Comparison of ENCODE assay signal across 19 mouse cellular contexts in the genomic region with DNA sequence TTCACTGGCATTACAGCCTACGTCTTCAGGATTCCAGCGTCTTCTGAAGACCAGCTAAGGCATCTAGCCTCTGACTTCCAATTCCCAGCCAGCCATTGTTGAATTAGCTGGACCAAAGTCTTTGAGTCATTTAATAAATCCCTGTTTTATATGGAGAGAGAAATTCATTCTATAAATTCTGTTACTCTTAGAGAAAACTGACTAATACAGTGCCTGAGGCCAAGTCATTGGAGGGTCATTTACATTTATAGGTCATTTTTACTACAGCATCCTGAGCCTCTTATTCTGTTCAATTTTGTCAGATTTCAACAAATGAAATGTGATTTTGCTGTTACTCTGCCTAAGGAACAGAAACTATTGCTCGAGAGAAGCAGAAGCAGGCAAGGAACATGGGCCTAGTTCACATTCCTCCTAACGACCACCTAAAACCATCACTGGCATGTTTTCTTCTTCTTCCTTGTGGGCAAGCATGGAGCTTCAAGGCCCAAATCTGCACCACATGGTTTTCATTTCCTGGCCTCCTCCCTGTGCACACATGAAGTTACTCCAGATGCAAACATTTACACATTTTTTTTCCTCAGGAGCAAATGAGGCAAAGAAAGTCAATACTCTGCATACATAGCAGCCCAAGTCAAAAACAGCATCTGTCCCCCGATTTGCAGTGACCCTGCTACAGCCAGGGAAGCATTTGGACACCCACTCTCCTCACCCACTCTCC. TPM values are rescaled to one million over a fixed set of nuclear protein-coding genes. Genes with fewer than 3 reads are reported as not detected.
DNase-seq lines count a peak whose midpoint lies in the region; ATAC-seq lines count a peak whose summit lies in the region.
"Had no signal": no experiment of that assay in that cellular context is flagged by ENCODE, and none has a peak within 500 bp of the region (broad histone marks: within the 10 kb centered on the region; RNA-seq: fewer than 3 reads in every experiment).

No protein-coding gene starts in this region.

- H3K9me3 ChIP-seq in embryonic facial prominence, embryonic 10.5 days = 0 out of 2 replicates have a peak, but pooled peaks cover 7% of the 10 kb centered on the region
- H3K9me3 ChIP-seq in hindbrain, embryonic 13.5 days = 0 out of 2 replicates have a peak, but pooled peaks cover 5% of the 10 kb centered on the region
- H3K9me3 ChIP-seq: heart, embryonic 10.5 days; hindbrain, embryonic 12.5 days; midbrain, embryonic 15.5 days had no signal

- H3K36me3 ChIP-seq in embryonic facial prominence, embryonic 10.5 days (replicated peaks) = no peaks in the 10 kb centered on the region
- no peaks in the 10 kb centered on the region for H3K36me3 ChIP-seq in hindbrain, embryonic 13.5 days
- H3K36me3 ChIP-seq: heart, embryonic 10.5 days; hindbrain, embryonic 12.5 days; midbrain, embryonic 15.5 days had no signal

- WGBS in embryonic facial prominence, embryonic 10.5 days = 62% methylated on average over 5 of the region's 5 CpGs
- WGBS in hindbrain, embryonic 13.5 days = 94% methylated on average over 5 of the region's 5 CpGs

- no peak overlapping the region for H3K4me3 ChIP-seq in embryonic facial prominence, embryonic 10.5 days
- no peak overlapping the region for H3K4me3 ChIP-seq in hindbrain, embryonic 13.5 days
- H3K4me3 ChIP-seq: heart, embryonic 10.5 days; hindbrain, embryonic 12.5 days; midbrain, embryonic 15.5 days; myocyte had no signal

- no peak for ATAC-seq in hindbrain, embryonic 13.5 days (ENCODE audit: low FRiP score)
- ATAC-seq: forebrain, postnatal 0 days; liver, postnatal 0 days; midbrain, embryonic 15.5 days had no signal

- peak; percentile 74 for DNase-seq in NIH3T3 (ENCODE audit: low read depth)
- peak; percentile 70 for DNase-seq in embryonic facial prominence, embryonic 10.5 days (ENCODE audit: low spot score)
- DNase-seq in hindlimb bud, embryonic 11.5 days (ENCODE audit: extremely low spot score, low read depth, low spot score) = peak; percentile 35
- peak; percentile 37 for DNase-seq in mesoderm, embryonic 11.5 days (ENCODE audit: low read depth, low spot score)
- no peak for DNase-seq in heart, postnatal 4 days
- no peak for DNase-seq in adrenal gland, adult 2 months
- DNase-seq: adrenal gland, postnatal 10 days; cerebellum, adult 9-11 months; forebrain, postnatal 0 days; heart, postnatal 10 days; kidney, postnatal 36 days; liver, postnatal 0 days; lung, postnatal 10 days; thymus, postnatal 4 days had no signal

- H3K4me2 ChIP-seq in hindbrain, embryonic 13.5 days = no peak overlapping the region
- H3K4me2 ChIP-seq: hindbrain, embryonic 12.5 days; midbrain, embryonic 15.5 days had no signal

- peaks cover 32% of the 10 kb centered on the region for H3K4me1 ChIP-seq in embryonic facial prominence, embryonic 10.5 days
- H3K4me1 ChIP-seq in hindbrain, embryonic 13.5 days (replicated peaks) = no peaks in the 10 kb centered on the region
- H3K4me1 ChIP-seq: heart, embryonic 10.5 days; hindbrain, embryonic 12.5 days; midbrain, embryonic 15.5 days had no signal

- peak overlapping the region; percentile 76 for H3K27ac ChIP-seq in embryonic facial prominence, embryonic 10.5 days (replicated peaks)
- no peak overlapping the region for H3K27ac ChIP-seq in hindbrain, embryonic 13.5 days
- H3K27ac ChIP-seq: heart, embryonic 10.5 days; hindbrain, embryonic 12.5 days; midbrain, embryonic 15.5 days had no signal

- H3K27me3 ChIP-seq in embryonic facial prominence, embryonic 10.5 days (replicated peaks; ENCODE audit: low read depth, poor library complexity, severe bottlenecking) = no peaks in the 10 kb centered on the region
- H3K27me3 ChIP-seq in hindbrain, embryonic 13.5 days = no peaks in the 10 kb centered on the region
- H3K27me3 ChIP-seq: hindbrain, embryonic 12.5 days; midbrain, embryonic 15.5 days had no signal

- no peak overlapping the region for H3K9ac ChIP-seq in hindbrain, embryonic 13.5 days
- H3K9ac ChIP-seq: forebrain, postnatal 0 days; hindbrain, embryonic 12.5 days; liver, postnatal 0 days; midbrain, embryonic 15.5 days had no signal

RNA-seq across cellular contexts. Expression of a gene that starts 45.7 kb away (rescaled TPM):
- polyA plus RNA-seq in embryonic facial prominence, embryonic 10.5 days (2016; fragmentation: Nextera tagmentation; extraction: Ambion mirVana) = 17.4 and 19.2 TPM in 2 replicates
- 20.9 and 21.1 TPM in 2 replicates for polyA plus RNA-seq in hindbrain, embryonic 13.5 days (2015; fragmentation: Nextera tagmentation; extraction: Ambion mirVana)
- 10 to 100 TPM; 18.0 to 20.9 TPM for total RNA-seq in heart, postnatal 4 days (2021)
- 10 to 100 TPM; 12.7 to 17.0 TPM for total RNA-seq in adrenal gland, adult 2 months (2021)
- 1.8 and 2.3 TPM in 2 replicates for polyA plus RNA-seq in adrenal gland, adult 2 months (2012; rRNA removed)

RNA-seq across cellular contexts. Expression of a gene that starts 55.4 kb away (rescaled TPM):
- polyA plus RNA-seq in embryonic facial prominence, embryonic 10.5 days (2016; fragmentation: Nextera tagmentation; extraction: Ambion mirVana) = 281 and 287 TPM in 2 replicates
- 343 and 352 TPM in 2 replicates for polyA plus RNA-seq in hindbrain, embryonic 13.5 days (2015; fragmentation: Nextera tagmentation; extraction: Ambion mirVana)
- 100 to 1,000 TPM; 130 to 143 TPM for total RNA-seq in heart, postnatal 4 days (2021)
- 100 to 1,000 TPM; 121 to 124 TPM for total RNA-seq in adrenal gland, adult 2 months (2021)
- polyA plus RNA-seq in adrenal gland, adult 2 months (2012; rRNA removed) = 6.9 and 7.9 TPM in 2 replicates

Comparison
In these comparisons a context has a peak if more than half of its experiments do, and no peak if none do; other contexts are left out.
1. DNase-seq: peak in NIH3T3 (single experiment), embryonic facial prominence, embryonic 10.5 days (single experiment), hindlimb bud, embryonic 11.5 days (single experiment) and mesoderm, embryonic 11.5 days (single experiment); none in heart, postnatal 4 days (single experiment) and adrenal gland, adult 2 months (single experiment).
2. RNA of a gene that starts 55.4 kb away (polyA plus RNA-seq): 343 to 352 TPM in hindbrain, embryonic 13.5 days and 281 to 287 TPM in embryonic facial prominence, embryonic 10.5 days; 6.9 to 7.9 TPM in adrenal gland, adult 2 months; every median in the first group is over 10 times any median in the second.